Comparison of ENCODE assay signal across 1 mouse cellular context in the genomic region with DNA sequence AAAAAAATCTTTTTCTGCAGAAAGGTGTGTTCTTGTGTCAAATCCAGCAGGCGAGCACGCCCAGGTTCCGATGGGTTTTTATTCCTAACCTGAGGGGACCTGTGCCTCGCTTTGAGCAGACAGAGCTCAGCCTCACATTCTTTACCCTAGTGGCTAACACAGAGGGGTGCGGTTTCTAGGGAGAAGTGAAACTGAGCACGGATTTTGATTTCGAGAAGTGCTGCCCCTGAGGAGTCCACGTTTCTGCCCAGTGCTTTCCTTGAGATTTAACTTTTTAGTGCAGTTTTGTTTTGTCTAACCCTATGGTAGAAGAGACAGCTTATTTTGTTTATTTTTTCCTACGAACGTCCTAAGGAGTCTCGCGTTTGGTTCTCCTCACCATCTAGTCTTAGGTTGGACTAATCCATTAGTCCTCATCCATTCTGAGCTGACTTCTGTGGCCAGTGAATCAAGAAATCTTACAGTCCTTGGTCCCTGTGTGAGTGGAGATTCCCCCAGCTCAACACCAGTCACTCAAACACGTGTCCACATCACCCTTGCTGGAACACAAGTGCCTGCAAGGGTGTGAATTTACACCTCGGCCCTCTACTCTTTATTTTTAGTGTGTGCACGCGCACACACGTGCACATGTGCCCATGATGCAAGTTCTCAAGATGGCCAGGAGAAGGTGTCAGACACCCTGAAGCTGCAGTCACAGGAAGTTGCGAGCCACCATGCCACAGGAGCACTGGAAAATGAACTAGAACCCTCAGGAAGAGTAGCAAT.
A peak's percentile ranks its signal among the peaks of the same experiment; 100 is the strongest.
TF ChIP-seq lines count a peak whose summit lies in the region.

No protein-coding gene starts in this region.

TF ChIP-seq in CH12.LX, 34 proteins besides CTCF, POLR2A, EP300 and RAD21 (continued from another document):
- TF ChIP-seq ZKSCAN1 (IDR thresholded peaks at IDR 0.05; ENCODE audit: borderline replicate concordance, low read depth, low read length) (no peak), IRF4 (IDR thresholded peaks at IDR 0.05; ENCODE audit: low read depth, low read length) (peak; percentile 99), NRF1 (IDR thresholded peaks at IDR 0.05; ENCODE audit: low read depth, low read length) (no peak), JUN (IDR thresholded peaks at IDR 0.05; ENCODE audit: insufficient read depth, low read depth, low read length) (0 out of 2 replicates have a peak, but pooled peaks have one; percentile 38), MXI1 (IDR thresholded peaks at IDR 0.05; ENCODE audit: low read depth, low read length) (peak; percentile 83; the same call in 1 of the 2 replicates), ETS1 (conservative IDR thresholded peaks at IDR 0.05; ENCODE audit: low read depth, low read length) (peak; percentile 74), USF2 (conservative IDR thresholded peaks at IDR 0.05; ENCODE audit: low read depth, low read length) (no peak), TCF12 (IDR thresholded peaks at IDR 0.05; ENCODE audit: low read depth, low read length) (peak; percentile 60; the same call in 1 of the 2 replicates), MYC (IDR thresholded peaks at IDR 0.05; ENCODE audit: low read depth, low read length) (peak; percentile 93), E2F4 (IDR thresholded peaks at IDR 0.05; ENCODE audit: insufficient replicate concordance, low read depth, low read length) (0 out of 2 replicates have a peak, but pooled peaks have one; percentile 16), ZNF384 (IDR thresholded peaks at IDR 0.05; ENCODE audit: low read depth, low read length) (no peak), ZMIZ1 (IDR thresholded peaks at IDR 0.05; ENCODE audit: low read depth, low read length) (no peak), SIN3A (IDR thresholded peaks at IDR 0.05; ENCODE audit: low read length) (peak; percentile 71), USF1 (IDR thresholded peaks at IDR 0.05; ENCODE audit: low read depth, low read length) (no peak), UBTF (IDR thresholded peaks at IDR 0.05; ENCODE audit: low read depth, low read length) (no peak), POLR2AphosphoS2 (IDR thresholded peaks at IDR 0.05; ENCODE audit: low read depth, low read length) (no peak), SMC3 (IDR thresholded peaks at IDR 0.05; ENCODE audit: low read depth, low read length) (peak; percentile 5; the same call in 1 of the 2 replicates), ZC3H11A (IDR thresholded peaks at IDR 0.05; ENCODE audit: low read depth, low read length) (no peak), JUND (conservative IDR thresholded peaks at IDR 0.05; ENCODE audit: low read depth, low read length) (peak; percentile 49), MAZ (IDR thresholded peaks at IDR 0.05; ENCODE audit: low read depth, low read length) (peak; percentile 46; the same call in 1 of the 2 replicates), KAT2A (IDR thresholded peaks at IDR 0.05; ENCODE audit: insufficient replicate concordance, low read length) (0 out of 2 replicates have a peak, but pooled peaks have one; percentile 14), TBP (conservative IDR thresholded peaks at IDR 0.05; ENCODE audit: low read depth, low read length) (no peak), RCOR1 (conservative IDR thresholded peaks at IDR 0.05; ENCODE audit: low read depth, low read length) (peak; percentile 72; the same call in 1 of the 2 replicates), MEF2A (IDR thresholded peaks at IDR 0.05; ENCODE audit: borderline replicate concordance, low read depth, low read length) (peak; percentile 29; the same call in 1 of the 2 replicates), ELF1 (IDR thresholded peaks at IDR 0.05; ENCODE audit: low read depth, low read length) (peak; percentile 11; the same call in 1 of the 2 replicates), MAX (IDR thresholded peaks at IDR 0.05; ENCODE audit: low read length) (peak; percentile 87)
TF ChIP-seq in CH12.LX: peak in this region for 21.
